Mouse (Mus musculus) hindbrain, embryonic 16.5 days (tissue): ENCODE data around the gene Gm9999. TPM values are rescaled to one million over a fixed set of nuclear protein-coding genes. Genes with fewer than 3 reads are reported as not detected.
A peak's percentile ranks its signal among the peaks of the same experiment; 100 is the strongest.

Experiments
- ATAC-seq: fragments of 200-750 bp; cut with Nextera tagmentation; 2 replicates; pipeline ENCODE4 v1.8.0; 2017; ENCODE audit warnings: moderate TSS enrichment, moderate library complexity
- H3K27ac ChIP-seq: fragments of 300-500 bp; sonication (generic); 2 replicates; pipeline ENCODE4 v1.5.1; 2014; ENCODE audit warnings: low read depth, mild to moderate bottlenecking, control low read depth, low read length, moderate library complexity
- H3K27me3 ChIP-seq: fragments of 300-500 bp; sonication (generic); replicated peaks from 2 replicates; pipeline ENCODE4 v1.6.1; 2014; ENCODE audit warnings: low read length; ENCODE audit not compliant: control insufficient read depth, insufficient read depth
- H3K36me3 ChIP-seq: fragments of 300-500 bp; sonication (generic); 2 replicates; pipeline ENCODE4 v1.6.1; 2014; ENCODE audit warnings: mild to moderate bottlenecking, low read length, moderate library complexity, mixed read lengths; ENCODE audit not compliant: control insufficient read depth, insufficient read depth
- H3K4me1 ChIP-seq: fragments of 300-500 bp; sonication (generic); 2 replicates; pipeline ENCODE4 v1.6.1; 2014; ENCODE audit warnings: low read depth, low read length; ENCODE audit not compliant: control insufficient read depth, insufficient read depth
- H3K4me2 ChIP-seq: fragments of 300-500 bp; sonication (generic); 2 replicates; pipeline ENCODE4 v1.6.1; 2014; ENCODE audit warnings: mild to moderate bottlenecking, low read length, control low read depth, moderate library complexity
- H3K4me3 ChIP-seq: fragments of 300-500 bp; sonication (generic); 2 replicates; pipeline ENCODE4 v1.5.1; 2014; ENCODE audit warnings: mild to moderate bottlenecking, low read length, control low read depth, moderate library complexity
- H3K9ac ChIP-seq: fragments of 300-500 bp; sonication (generic); 2 replicates; pipeline ENCODE4 v1.6.1; 2014; ENCODE audit warnings: low read depth, mild to moderate bottlenecking, control low read depth, low read length, moderate library complexity
- H3K9me3 ChIP-seq: fragments of 300-500 bp; sonication (generic); 2 replicates; pipeline ENCODE4 v1.6.1; 2014; ENCODE audit warnings: mild to moderate bottlenecking, low read length, moderate library complexity; ENCODE audit not compliant: control insufficient read depth
- WGBS: fragments of 180-500 bp; shearing (Covaris S2); extraction: QIAGEN DNeasy Blood & Tissue Kit; methylation state at CpG from one replicate; pipeline ENCODE4 v1.1.7; 2014; 5-methylcytosine and 5-hydroxymethylcytosine counted together
- polyA plus RNA-seq: library from polyadenylated mRNA; unstranded; fragments of >200 nt; fragmentation: Nextera tagmentation; extraction: Ambion mirVana; gene quantifications from 2 replicates; pipeline ENCODE4 v1.2.1, GENCODE M21; 2015

Gene Gm9999
- polyA plus RNA-seq = not detected in 2 replicates

- Histone ChIP-seq H3K36me3 (no peaks in the 10 kb centered on the region), H3K4me1 (no peaks in the 10 kb centered on the region; the same call in 1 of the 2 replicates), H3K27me3 (no peaks in the 10 kb centered on the region), H3K9ac (no peak within 1 kb of the TSS), H3K9me3 (no peaks in the 10 kb centered on the region), H3K4me3 (no peak within 1 kb of the TSS), H3K27ac (no peak within 1 kb of the TSS), H3K4me2 (no peak within 1 kb of the TSS)
- WGBS = 94% methylated on average over 3 of the region's 3 CpGs
- no peak for ATAC-seq
Measured at GRCm38 (mm10) chr7:46983280-46983679, at the start of gene Gm9999. Gene Gm9999, plus strand, starts transcription at chr7:46983580.

GRCm38 (mm10) chr7:46934788-46935187 lies 48.6 kb upstream of the Gm9999 start:
- Histone ChIP-seq H3K4me3 (no peak overlapping the region), H3K9ac (no peak overlapping the region), H3K4me2 (no peak overlapping the region), H3K27me3 (no peaks in the 10 kb centered on the region), H3K27ac (no peak overlapping the region), H3K9me3 (no peaks in the 10 kb centered on the region), H3K36me3 (peaks cover 13% of the 10 kb centered on the region), H3K4me1 (no peaks in the 10 kb centered on the region)
- 87% methylated on average over 8 of the region's 8 CpGs for WGBS
- ATAC-seq = no peak

- no peak overlapping the region for H3K4me3 ChIP-seq
- H3K4me1 ChIP-seq = no peaks in the 10 kb centered on the region
- peaks cover 8% of the 10 kb centered on the region for H3K36me3 ChIP-seq
- no peaks in the 10 kb centered on the region for H3K27me3 ChIP-seq
- no peaks in the 10 kb centered on the region for H3K9me3 ChIP-seq
- no peak for ATAC-seq
- no peak overlapping the region for H3K4me2 ChIP-seq
- no peak overlapping the region for H3K9ac ChIP-seq
- no peak overlapping the region for H3K27ac ChIP-seq
- WGBS = 38% methylated on average over 4 of the region's 4 CpGs
Measured at GRCm38 (mm10) chr7:46935847-46936246, 47.5 kb upstream of the Gm9999 start.

GRCm38 (mm10) chr7:46957831-46958691 lies 25.3 kb upstream of the Gm9999 start, which contains the start of gene Uevld:
Gene Uevld, minus strand, starts transcription at chr7:46958527.
- H3K27me3 ChIP-seq = no peaks in the 10 kb centered on the region
- peak within 1 kb of the TSS; percentile 70 for H3K4me2 ChIP-seq
- peaks cover 8% of the 10 kb centered on the region for H3K4me1 ChIP-seq
- H3K4me3 ChIP-seq = peak within 1 kb of the TSS; percentile 46
- H3K36me3 ChIP-seq = peaks cover 3% of the 10 kb centered on the region; the same call in 1 of the 2 replicates
- H3K9me3 ChIP-seq = no peaks in the 10 kb centered on the region
- 2% methylated on average over 51 of the region's 51 CpGs for WGBS
- H3K27ac ChIP-seq = no peak within 1 kb of the TSS
- peak within 1 kb of the TSS; percentile 74 for H3K9ac ChIP-seq
- ATAC-seq = peak; percentile 92

- peak overlapping the region; percentile 70 for H3K4me2 ChIP-seq
- ATAC-seq = 0 out of 2 replicates have a peak, but pooled peaks have one; percentile 22
- H3K27ac ChIP-seq = no peak overlapping the region
Measured at GRCm38 (mm10) chr7:46958853-46959252, 24.5 kb upstream of the Gm9999 start.

GRCm38 (mm10) chr7:46960991-46961390 lies 22.4 kb upstream of the Gm9999 start:
- WGBS = 82% methylated on average over 3 of the region's 3 CpGs
- Histone ChIP-seq H3K4me3 (no peak overlapping the region), H3K4me2 (no peak overlapping the region)

More at GRCm38 (mm10) chr7:46958853-46959252, 24.5 kb upstream of the Gm9999 start:
- H3K4me1 ChIP-seq = peaks cover 11% of the 10 kb centered on the region
- peak overlapping the region; percentile 46 for H3K4me3 ChIP-seq
- H3K9ac ChIP-seq = peak overlapping the region; percentile 74
- H3K36me3 ChIP-seq = peaks cover 3% of the 10 kb centered on the region; the same call in 1 of the 2 replicates
- WGBS = 16% methylated on average over 9 of the region's 9 CpGs
- H3K9me3 ChIP-seq = no peaks in the 10 kb centered on the region
- no peaks in the 10 kb centered on the region for H3K27me3 ChIP-seq

GRCm38 (mm10) chr7:46962132-46962531 lies 21.2 kb upstream of the Gm9999 start:
- no peak for ATAC-seq
- no peaks in the 10 kb centered on the region for H3K36me3 ChIP-seq
- no peak overlapping the region for H3K4me3 ChIP-seq
- peaks cover 11% of the 10 kb centered on the region for H3K4me1 ChIP-seq
- no peaks in the 10 kb centered on the region for H3K9me3 ChIP-seq
- no peak overlapping the region for H3K9ac ChIP-seq
- no peak overlapping the region for H3K27ac ChIP-seq
- H3K27me3 ChIP-seq = no peaks in the 10 kb centered on the region
- H3K4me2 ChIP-seq = no peak overlapping the region

More at GRCm38 (mm10) chr7:46960991-46961390, 22.4 kb upstream of the Gm9999 start:
- Histone ChIP-seq H3K27me3 (no peaks in the 10 kb centered on the region), H3K27ac (no peak overlapping the region), H3K36me3 (no peaks in the 10 kb centered on the region), H3K9me3 (no peaks in the 10 kb centered on the region), H3K4me1 (peaks cover 11% of the 10 kb centered on the region), H3K9ac (no peak overlapping the region)
- ATAC-seq = no peak

- H3K9me3 ChIP-seq = no peaks in the 10 kb centered on the region
- 1% methylated on average over 9 of the region's 9 CpGs for WGBS
- no peak overlapping the region for H3K4me3 ChIP-seq
- H3K27ac ChIP-seq = 0 out of 2 replicates have a peak overlapping the region, but pooled peaks have one; percentile 55
- peaks cover 7% of the 10 kb centered on the region for H3K4me1 ChIP-seq
- peak overlapping the region; percentile 26; the same call in 1 of the 2 replicates for H3K4me2 ChIP-seq
- no peaks in the 10 kb centered on the region for H3K36me3 ChIP-seq
- H3K27me3 ChIP-seq = no peaks in the 10 kb centered on the region
- H3K9ac ChIP-seq = no peak overlapping the region
- ATAC-seq = peak; percentile 66
Measured at GRCm38 (mm10) chr7:46962806-46963618, 20.4 kb upstream of the Gm9999 start.

- Histone ChIP-seq H3K9me3 (no peaks in the 10 kb centered on the region), H3K4me2 (no peak overlapping the region), H3K4me3 (no peak overlapping the region), H3K27ac (no peak overlapping the region), H3K27me3 (no peaks in the 10 kb centered on the region), H3K9ac (no peak overlapping the region), H3K36me3 (no peaks in the 10 kb centered on the region), H3K4me1 (peaks cover 5% of the 10 kb centered on the region)
- WGBS = 88% methylated on average over 7 of the region's 7 CpGs
- no peak for ATAC-seq
Measured at GRCm38 (mm10) chr7:46964070-46964469, 19.3 kb upstream of the Gm9999 start.
